Mouse (Mus musculus) intestine, embryonic 14.5 days (tissue): ENCODE results near the gene Akt3. TPM values are rescaled to one million over a fixed set of nuclear protein-coding genes. Genes with fewer than 3 reads are reported as not detected.

Experiments
- ATAC-seq: fragments of 200-750 bp; cut with Nextera tagmentation; replicated peaks from 2 replicates; pipeline ENCODE4 v1.8.0; 2017; ENCODE audit warnings: low read depth, moderate number of reproducible peaks, moderate TSS enrichment, moderate library complexity; ENCODE audit not compliant: low FRiP score, low TSS enrichment
- DNase-seq: peaks from one replicate; pipeline ENCODE4 v3.0.0-alpha.2; 2018; ENCODE audit warnings: low spot score
- H3K27ac ChIP-seq: fragments of 300-500 bp; sonication (generic); 2 replicates; pipeline ENCODE4 v1.5.1; 2014; ENCODE audit warnings: low read depth, mild to moderate bottlenecking, control low read depth
- H3K27me3 ChIP-seq: fragments of 300-500 bp; sonication (generic); replicated peaks from 2 replicates; pipeline ENCODE4 v1.6.1; 2014; ENCODE audit warnings: low read length, control low read depth; ENCODE audit not compliant: control insufficient read depth, insufficient read depth
- H3K36me3 ChIP-seq: fragments of 300-500 bp; sonication (generic); 2 replicates; pipeline ENCODE4 v1.6.1; 2014; ENCODE audit warnings: low read length, control low read depth; ENCODE audit not compliant: control insufficient read depth, insufficient read depth
- H3K4me1 ChIP-seq: fragments of 300-500 bp; sonication (generic); replicated peaks from 2 replicates; pipeline ENCODE4 v1.6.1; 2014; ENCODE audit warnings: low read length, control low read depth, mixed read lengths; ENCODE audit not compliant: control insufficient read depth, insufficient read depth
- H3K4me2 ChIP-seq: fragments of 300-500 bp; sonication (generic); 2 replicates; pipeline ENCODE4 v1.6.1; 2014; ENCODE audit warnings: low read length
- H3K4me3 ChIP-seq: fragments of 300-500 bp; sonication (generic); 2 replicates; pipeline ENCODE4 v1.5.1; 2014; ENCODE audit warnings: low read depth, low read length, control low read depth, mixed read lengths
- H3K9ac ChIP-seq: fragments of 300-500 bp; sonication (generic); 2 replicates; pipeline ENCODE4 v1.6.1; 2014; ENCODE audit warnings: mild to moderate bottlenecking, low read length
- H3K9me3 ChIP-seq: fragments of 300-500 bp; sonication (generic); 2 replicates; pipeline ENCODE4 v1.6.1; 2016; ENCODE audit warnings: low read length, control low read depth; ENCODE audit not compliant: control insufficient read depth
- WGBS: fragments of 180-500 bp; shearing (Covaris S2); extraction: QIAGEN DNeasy Blood & Tissue Kit; methylation state at CpG from one replicate; pipeline ENCODE4 v1.1.7; 2014; 5-methylcytosine and 5-hydroxymethylcytosine counted together
- polyA plus RNA-seq: library from polyadenylated mRNA; unstranded; fragments of >200 nt; fragmentation: Nextera tagmentation; extraction: Ambion mirVana; gene quantifications from 2 replicates; pipeline ENCODE4 v1.2.1, GENCODE M21; 2014

Akt3 gene
- polyA plus RNA-seq, 1 experiment from 2014 or later = 6.8 TPM

- Histone ChIP-seq H3K4me3 (no peak overlapping the region), H3K9ac (no peak overlapping the region), H3K4me2 (no peak overlapping the region), H3K36me3 (no peaks in the 10 kb centered on the region), H3K27ac (no peak overlapping the region), H3K4me1 (no peaks in the 10 kb centered on the region), H3K9me3 (no peaks in the 10 kb centered on the region), H3K27me3 (no peaks in the 10 kb centered on the region)
- ATAC-seq (no peak), DNase-seq (no peak)
- 69% methylated on average over 2 of the region's 2 CpGs for WGBS
These were observed 219.6 kb downstream of the Akt3 start for GRCm38 (mm10) chr1:177038383-177038782.

- no peaks in the 10 kb centered on the region for H3K4me1 ChIP-seq
These were observed 222.5 kb downstream of the Akt3 start for GRCm38 (mm10) chr1:177035460-177035859.

GRCm38 (mm10) chr1:177032233-177032632 lies 225.8 kb downstream of the Akt3 start:
- no peak overlapping the region for H3K4me2 ChIP-seq
- H3K27me3 ChIP-seq = no peaks in the 10 kb centered on the region
- no peaks in the 10 kb centered on the region for H3K36me3 ChIP-seq
- WGBS = 25% methylated on average over 1 of the region's 1 CpGs
- H3K4me1 ChIP-seq = no peaks in the 10 kb centered on the region
- H3K9ac ChIP-seq = no peak overlapping the region
- H3K4me3 ChIP-seq = no peak overlapping the region
- ATAC-seq (no peak), DNase-seq (no peak)
- H3K9me3 ChIP-seq = no peaks in the 10 kb centered on the region
- no peak overlapping the region for H3K27ac ChIP-seq

More at GRCm38 (mm10) chr1:177035460-177035859, 222.5 kb downstream of the Akt3 start:
- WGBS = 85% methylated on average over 2 of the region's 2 CpGs
- Histone ChIP-seq H3K27ac (no peak overlapping the region), H3K27me3 (no peaks in the 10 kb centered on the region), H3K4me3 (no peak overlapping the region), H3K9ac (no peak overlapping the region), H3K9me3 (no peaks in the 10 kb centered on the region), H3K4me2 (no peak overlapping the region), H3K36me3 (no peaks in the 10 kb centered on the region)
- no peak for DNase-seq
- ATAC-seq = no peak

- no peaks in the 10 kb centered on the region for H3K4me1 ChIP-seq
- H3K9me3 ChIP-seq = no peaks in the 10 kb centered on the region
- no peaks in the 10 kb centered on the region for H3K36me3 ChIP-seq
- no peak overlapping the region for H3K27ac ChIP-seq
- H3K4me3 ChIP-seq = no peak overlapping the region
- WGBS = 91% methylated on average over 1 of the region's 1 CpGs
- DNase-seq = no peak
- no peak overlapping the region for H3K4me2 ChIP-seq
- no peaks in the 10 kb centered on the region for H3K27me3 ChIP-seq
- no peak overlapping the region for H3K9ac ChIP-seq
- no peak for ATAC-seq
These were observed 226.8 kb downstream of the Akt3 start for GRCm38 (mm10) chr1:177031196-177031595.

GRCm38 (mm10) chr1:177030669-177031068 lies 227.3 kb downstream of the Akt3 start:
- H3K4me3 ChIP-seq = no peak overlapping the region
- H3K36me3 ChIP-seq = no peaks in the 10 kb centered on the region
- no peak overlapping the region for H3K9ac ChIP-seq
- no peak overlapping the region for H3K4me2 ChIP-seq
- no peak overlapping the region for H3K27ac ChIP-seq
- H3K4me1 ChIP-seq = no peaks in the 10 kb centered on the region
- 84% methylated on average over 3 of the region's 3 CpGs for WGBS
- no peaks in the 10 kb centered on the region for H3K9me3 ChIP-seq
- ATAC-seq = no peak
- H3K27me3 ChIP-seq = no peaks in the 10 kb centered on the region
- DNase-seq = no peak

GRCm38 (mm10) chr1:177029032-177029431 lies 229.0 kb downstream of the Akt3 start:
- Histone ChIP-seq H3K27ac (no peak overlapping the region), H3K4me1 (no peaks in the 10 kb centered on the region), H3K9me3 (no peaks in the 10 kb centered on the region), H3K27me3 (no peaks in the 10 kb centered on the region), H3K4me3 (no peak overlapping the region), H3K9ac (no peak overlapping the region), H3K36me3 (0 out of 2 replicates have a peak, but pooled peaks cover 7% of the 10 kb centered on the region), H3K4me2 (no peak overlapping the region)
- DNase-seq (no peak), ATAC-seq (no peak)
- WGBS = 56% methylated on average over 2 of the region's 2 CpGs

GRCm38 (mm10) chr1:177027706-177028105 lies 230.3 kb downstream of the Akt3 start:
- peaks cover 19% of the 10 kb centered on the region for H3K36me3 ChIP-seq
- ATAC-seq = no peak
- no peak overlapping the region for H3K9ac ChIP-seq
- H3K27ac ChIP-seq = no peak overlapping the region
- no peak overlapping the region for H3K4me3 ChIP-seq
- 89% methylated on average over 3 of the region's 3 CpGs for WGBS
- no peaks in the 10 kb centered on the region for H3K9me3 ChIP-seq
- no peak overlapping the region for H3K4me2 ChIP-seq
- no peak for DNase-seq
- no peaks in the 10 kb centered on the region for H3K27me3 ChIP-seq
- H3K4me1 ChIP-seq = no peaks in the 10 kb centered on the region

- WGBS = 54% methylated on average over 3 of the region's 3 CpGs
- Histone ChIP-seq H3K9me3 (no peaks in the 10 kb centered on the region), H3K36me3 (peaks cover 21% of the 10 kb centered on the region), H3K27ac (no peak overlapping the region), H3K9ac (no peak overlapping the region), H3K4me1 (no peaks in the 10 kb centered on the region), H3K27me3 (no peaks in the 10 kb centered on the region), H3K4me2 (no peak overlapping the region), H3K4me3 (no peak overlapping the region)
- DNase-seq (no peak), ATAC-seq (no peak)
These were observed 235.3 kb downstream of the Akt3 start for GRCm38 (mm10) chr1:177022751-177023150.

GRCm38 (mm10) chr1:177019668-177020067 lies 238.3 kb downstream of the Akt3 start:
- H3K4me3 ChIP-seq = no peak overlapping the region
- H3K36me3 ChIP-seq = peaks cover 17% of the 10 kb centered on the region
- no peak overlapping the region for H3K4me2 ChIP-seq
- H3K9ac ChIP-seq = no peak overlapping the region
- peaks cover 2% of the 10 kb centered on the region for H3K4me1 ChIP-seq
- H3K27ac ChIP-seq = no peak overlapping the region
- WGBS = 92% methylated on average over 5 of the region's 5 CpGs
- no peaks in the 10 kb centered on the region for H3K27me3 ChIP-seq
- ATAC-seq (no peak), DNase-seq (no peak)
- H3K9me3 ChIP-seq = no peaks in the 10 kb centered on the region
